Mouse (Mus musculus) activated CD4-positive, CD25-positive, alpha-beta regulatory T cell, adult 4 months (primary cell): ENCODE measurements around the gene Lipn. TPM values are rescaled to one million over a fixed set of nuclear protein-coding genes. Genes with fewer than 3 reads are reported as not detected.
A peak's percentile ranks its signal among the peaks of the same experiment; 100 is the strongest.

Source experiments
- ATAC-seq: one replicate; pipeline ENCODE4 v1.8.0; 2017
- polyA plus RNA-seq, 2 experiments: library from polyadenylated mRNA; unstranded; fragments of 100-300 nt; shearing (Covaris generic); gene quantifications; one replicate each; pipeline ENCODE4 v1.2.1; 2017

Gene Lipn
- not detected for polyA plus RNA-seq

DNA sequence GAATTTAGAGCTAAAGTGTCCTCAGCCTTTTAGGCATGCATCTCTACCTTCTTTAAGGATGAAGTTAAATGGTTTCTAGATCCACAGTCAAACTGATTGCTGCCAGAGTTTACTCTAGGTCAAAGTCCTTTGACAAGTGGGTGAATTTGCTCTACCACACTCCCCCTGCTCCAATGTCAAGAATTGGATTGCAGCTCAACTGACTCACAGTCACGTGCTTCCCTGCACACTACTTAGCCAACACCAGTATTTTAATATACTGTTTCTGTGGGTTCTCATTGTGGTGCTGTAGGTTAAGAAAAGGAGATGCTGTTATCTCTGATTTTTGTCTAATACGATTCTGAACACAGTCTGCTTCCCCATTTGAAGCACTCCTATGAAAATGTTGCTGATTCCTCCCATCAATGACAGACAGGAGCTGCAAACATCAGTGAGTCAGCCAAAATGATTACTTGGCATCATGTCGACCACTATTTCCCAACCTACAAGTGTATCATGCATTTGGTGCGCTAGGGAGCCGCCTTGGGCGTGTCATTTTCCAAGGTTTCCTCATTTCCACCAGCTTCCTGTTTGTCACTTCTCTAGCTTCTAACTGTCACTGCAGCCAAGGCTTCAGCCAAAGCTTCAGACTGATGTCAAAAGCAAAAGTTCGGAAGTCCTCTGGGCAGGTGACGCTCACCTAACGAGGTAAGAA is at the start of gene Lipn:
Gene Lipn, plus strand, starts transcription at position 580 of the 694 bp plus-strand sequence.
- no peak for ATAC-seq

DNA sequence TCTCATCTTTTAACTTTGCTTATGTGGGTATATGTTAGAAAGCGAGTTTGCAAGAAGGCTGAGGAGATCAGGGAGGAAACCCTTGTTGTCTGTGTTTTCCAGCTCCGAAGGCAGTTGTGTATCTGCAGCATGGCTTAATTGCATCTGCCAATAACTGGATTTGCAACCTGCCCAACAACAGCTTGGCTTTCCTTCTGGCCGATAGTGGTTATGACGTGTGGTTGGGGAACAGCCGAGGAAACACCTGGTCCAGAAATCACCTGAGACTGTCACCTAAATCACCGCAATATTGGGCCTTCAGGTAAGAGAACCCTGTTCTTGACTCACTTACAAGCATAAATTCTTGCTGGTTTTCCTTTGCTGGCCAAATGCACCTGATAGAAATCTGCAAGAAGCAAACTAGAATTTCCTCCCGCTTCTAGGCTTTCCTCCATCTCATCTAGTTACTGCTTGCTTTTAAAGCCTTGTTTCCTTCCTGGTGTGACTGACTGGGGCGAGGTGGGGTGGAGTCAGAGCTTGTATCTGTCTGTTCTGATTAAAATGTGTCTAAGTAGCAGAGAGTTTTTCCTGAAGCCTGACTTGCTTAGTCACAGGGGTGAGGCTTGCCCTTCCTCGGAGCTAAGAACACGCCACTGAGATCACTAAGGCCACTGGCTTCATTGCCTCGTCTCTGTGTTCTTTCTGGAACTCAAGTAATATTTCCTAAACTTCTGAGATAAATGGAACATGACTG is 45.6 kb upstream of the Lipn start:
- ATAC-seq = no peak

- no peak for ATAC-seq
These were observed 44.4 kb upstream of the Lipn start for GRCm38 (mm10) chr19:34022759-34023158.

- ATAC-seq = no peak
These were observed 27.4 kb upstream of the Lipn start for GRCm38 (mm10) chr19:34039731-34040130.

GRCm38 (mm10) chr19:34043008-34043407 is 24.1 kb upstream of the Lipn start:
- no peak for ATAC-seq

DNA sequence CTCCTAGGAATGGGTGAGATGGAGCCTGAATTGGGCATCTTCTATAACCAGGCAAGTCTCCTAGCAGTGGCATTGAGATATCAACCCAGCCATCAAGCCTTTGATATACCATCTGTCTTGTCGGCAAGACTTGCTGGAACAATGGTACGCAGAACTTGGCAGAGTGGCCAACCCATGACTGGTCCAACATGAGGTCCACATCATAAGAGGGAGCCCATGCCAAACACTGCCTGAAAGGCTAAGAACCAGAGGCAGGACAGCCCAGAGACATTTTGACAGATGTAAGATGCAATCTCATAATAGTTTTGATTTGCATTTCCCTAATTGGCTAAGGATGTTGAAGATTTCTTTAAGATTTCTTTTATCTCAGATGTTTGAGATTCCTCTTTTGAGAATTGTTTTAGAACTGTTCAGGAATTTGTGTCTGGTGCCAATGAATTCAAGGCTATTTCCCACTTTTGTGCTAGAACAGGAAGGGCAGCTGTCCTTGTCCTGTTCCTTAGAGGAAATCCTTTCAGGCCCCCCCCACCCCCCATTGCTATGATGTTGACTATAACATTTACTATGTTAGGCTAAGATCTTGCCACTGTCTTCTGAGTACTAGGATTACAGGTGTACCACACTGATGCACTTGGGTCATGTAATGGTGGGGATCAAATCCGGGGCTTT is 17.7 kb upstream of the Lipn start:
- ATAC-seq = no peak

- no peak for ATAC-seq
These were observed 15.7 kb upstream of the Lipn start for GRCm38 (mm10) chr19:34051502-34051901.

DNA sequence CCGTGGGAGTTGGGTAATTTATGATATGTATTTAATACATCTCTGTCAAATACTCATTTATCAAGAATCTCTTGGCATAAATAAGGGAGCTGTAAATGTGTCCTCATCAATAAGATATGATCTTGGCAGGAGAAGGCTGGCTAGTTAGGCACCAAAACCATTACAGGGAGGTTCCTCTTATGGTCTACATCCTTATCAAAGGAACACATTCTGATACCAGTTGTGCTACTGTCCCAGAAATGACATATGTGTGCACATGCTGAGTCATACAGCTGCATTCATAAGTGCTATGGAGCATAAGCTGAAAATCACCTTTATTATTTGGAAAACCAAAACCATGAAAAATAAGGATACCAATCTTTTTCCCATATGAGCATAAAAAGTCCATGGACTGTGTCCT is 3.6 kb upstream of the Lipn start:
- no peak for ATAC-seq

GRCm38 (mm10) chr19:34064059-34064458 is 3.1 kb upstream of the Lipn start:
- no peak for ATAC-seq

DNA sequence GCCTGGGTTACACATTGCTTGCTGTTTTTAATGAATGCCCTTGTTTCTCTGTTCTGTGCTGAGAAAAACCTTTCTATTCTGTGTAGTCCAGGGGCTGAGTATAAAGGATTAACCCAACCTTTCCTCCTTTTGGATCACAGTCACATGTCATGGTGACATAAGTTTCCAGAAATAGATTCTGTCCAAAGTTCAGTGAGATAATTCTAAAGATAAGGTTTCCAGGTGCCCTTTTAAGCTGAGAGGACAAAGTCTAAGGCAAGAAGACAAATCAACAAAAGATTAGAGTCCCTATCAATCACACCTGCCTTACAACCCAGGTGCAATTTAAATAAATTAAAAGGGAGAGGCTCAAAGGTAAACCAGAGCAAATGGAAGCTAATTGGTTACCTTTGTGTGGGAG is 7.1 kb downstream of the Lipn start:
- no peak for ATAC-seq

DNA sequence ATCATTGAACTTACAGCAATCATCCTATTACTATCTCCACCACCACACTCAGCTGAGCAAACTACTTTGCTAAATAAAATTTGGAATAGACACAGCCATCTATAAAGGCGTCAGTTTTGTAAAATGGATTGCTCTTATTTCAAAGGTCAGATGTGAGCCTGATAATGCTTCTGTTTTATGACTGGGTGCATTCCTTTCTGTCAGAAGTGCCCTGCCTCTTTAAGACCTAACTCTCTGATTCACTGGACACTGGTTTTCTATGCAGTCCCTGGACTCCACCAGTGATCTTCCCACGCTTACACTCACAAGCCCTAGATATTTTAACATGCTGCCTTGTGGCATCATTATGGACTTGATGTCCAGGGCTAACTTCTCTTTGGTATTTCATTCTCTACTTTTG is 11.0 kb downstream of the Lipn start:
- no peak for ATAC-seq

DNA sequence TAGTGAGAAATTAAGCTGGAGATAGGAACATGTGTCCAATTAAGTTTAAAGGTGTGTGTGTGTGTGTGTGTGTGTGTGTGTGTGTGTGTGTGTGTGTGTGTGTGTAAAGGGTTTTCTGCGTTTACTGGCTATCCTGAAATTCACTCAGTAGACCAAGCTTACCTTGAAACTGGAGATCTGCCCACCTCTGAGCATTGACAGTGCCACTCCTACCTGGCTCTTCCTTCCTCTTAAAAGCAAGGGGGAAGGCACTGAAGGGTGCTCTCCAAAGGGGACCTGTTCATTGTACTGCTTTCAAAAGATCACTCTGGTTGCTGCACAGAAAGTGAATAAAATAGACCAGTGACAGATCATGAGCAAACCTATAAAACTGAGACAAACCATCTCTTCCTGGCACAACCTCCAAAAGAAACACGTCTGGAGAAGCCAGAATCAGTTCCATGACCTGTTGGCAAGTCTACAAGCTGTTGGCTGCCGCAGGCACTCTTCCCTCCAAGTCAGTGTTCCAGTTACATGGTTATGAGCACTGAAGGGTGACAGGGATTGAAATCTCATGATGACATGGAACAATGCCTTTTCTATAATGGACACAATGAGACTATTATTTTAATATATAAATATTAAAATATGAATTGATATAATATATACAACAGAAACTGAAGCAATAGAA is 22.0 kb downstream of the Lipn start:
- no peak for ATAC-seq

- ATAC-seq = no peak
These were observed 28.2 kb downstream of the Lipn start for GRCm38 (mm10) chr19:34095381-34095780.

DNA sequence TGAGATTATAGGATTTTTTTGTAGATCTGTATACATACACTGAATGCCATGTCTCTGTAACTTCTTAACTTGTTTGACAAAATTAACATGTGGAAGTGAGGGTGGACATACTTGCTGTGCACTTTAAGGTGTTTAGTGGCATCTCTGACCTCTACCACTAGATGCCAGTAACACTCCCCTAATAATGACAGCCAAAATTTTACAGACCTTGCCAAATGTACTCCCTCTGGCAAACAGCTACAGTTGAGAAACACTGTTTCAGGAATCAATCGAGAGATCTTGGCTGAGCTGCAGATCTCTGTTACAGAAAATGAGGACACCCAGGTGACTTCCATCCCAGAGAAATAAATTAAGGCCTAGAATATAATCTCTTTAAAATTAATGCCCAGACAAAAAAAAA is 29.1 kb downstream of the Lipn start:
- no peak for ATAC-seq

GRCm38 (mm10) chr19:34100633-34101032 is 33.5 kb downstream of the Lipn start, which contains the start of gene Lipm:
Gene Lipm (plus strand): TSS chr19:34100933.
- no peak for ATAC-seq

GRCm38 (mm10) chr19:34101888-34102287 is 34.7 kb downstream of the Lipn start:
- ATAC-seq = no peak

DNA sequence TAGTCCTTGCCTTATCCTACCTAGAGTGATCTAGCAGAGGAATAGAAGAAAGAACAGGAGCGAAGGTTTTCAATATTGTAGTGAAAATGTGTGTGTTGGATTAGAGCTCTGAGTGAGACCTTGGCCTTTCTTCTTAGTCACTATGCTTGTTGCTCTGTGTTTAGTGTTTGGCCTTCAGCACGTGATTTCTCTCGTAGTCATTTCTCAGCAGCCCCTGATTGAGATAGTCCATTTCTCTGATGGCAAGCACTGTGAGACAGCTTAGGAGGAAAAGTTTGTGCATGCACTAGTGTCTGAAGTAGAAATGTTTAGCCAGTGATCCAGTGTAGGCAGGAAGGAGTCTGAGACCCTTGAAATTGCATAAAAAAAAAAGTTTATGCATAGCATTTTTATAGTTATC is 37.7 kb downstream of the Lipn start:
- no peak for ATAC-seq

GRCm38 (mm10) chr19:34119102-34119501 is 51.9 kb downstream of the Lipn start:
- no peak for ATAC-seq

DNA sequence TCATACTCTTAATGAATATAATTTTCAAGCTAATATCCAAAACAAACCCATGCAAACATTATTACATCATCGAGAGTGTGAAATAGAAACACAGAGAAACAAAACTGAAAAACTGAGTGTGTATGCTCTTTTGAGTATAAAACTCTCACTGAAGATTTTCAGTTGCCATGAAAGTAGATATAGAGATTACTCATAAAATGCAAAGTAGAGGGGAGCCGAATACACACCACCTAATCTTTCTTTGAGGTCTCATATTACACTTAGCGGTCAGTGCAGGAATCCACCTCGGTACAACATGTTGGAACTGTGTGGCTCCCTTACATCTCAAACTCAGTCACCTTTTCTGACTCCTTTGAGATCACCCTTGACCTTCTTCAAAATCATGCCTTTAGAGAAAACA is 52.5 kb downstream of the Lipn start:
- no peak for ATAC-seq

- ATAC-seq = peak; percentile 57
These were observed 53.1 kb downstream of the Lipn start for GRCm38 (mm10) chr19:34120107-34120731.
